Mouse (Mus musculus) liver, postnatal 0 days (tissue): ENCODE results near the gene Dscam. TPM values are rescaled to one million over a fixed set of nuclear protein-coding genes. Genes with fewer than 3 reads are reported as not detected.

Experiments used
- ATAC-seq: fragments of 200-750 bp; cut with Nextera tagmentation; 2 replicates; pipeline ENCODE4 v1.8.0; 2017; ENCODE audit warnings: mild to moderate bottlenecking, moderate library complexity
- DNase-seq: peaks from one replicate; pipeline ENCODE4 v3.0.0-alpha.2; 2016
- H3K27ac ChIP-seq: fragments of 300-500 bp; sonication (generic); 2 replicates; pipeline ENCODE4 v1.5.1; 2014; ENCODE audit warnings: antibody characterized with exemption, moderate library complexity, mild to moderate bottlenecking, low read depth
- H3K27me3 ChIP-seq: fragments of 300-500 bp; sonication (generic); 2 replicates; pipeline ENCODE4 v1.6.1; 2014; ENCODE audit warnings: low read length, control low read depth, mixed read lengths; ENCODE audit not compliant: insufficient read depth
- H3K36me3 ChIP-seq: fragments of 300-500 bp; sonication (generic); replicated peaks from 2 replicates; pipeline ENCODE4 v1.6.1; 2014; ENCODE audit warnings: mild to moderate bottlenecking, control low read depth, low read length, moderate library complexity, mixed read lengths; ENCODE audit not compliant: insufficient read depth
- H3K4me1 ChIP-seq: fragments of 300-500 bp; sonication (generic); 2 replicates; pipeline ENCODE4 v1.6.1; 2014; ENCODE audit warnings: antibody characterized with exemption, mild to moderate bottlenecking, control low read depth; ENCODE audit not compliant: insufficient read depth
- H3K4me2 ChIP-seq: fragments of 300-500 bp; sonication (generic); 2 replicates; pipeline ENCODE4 v1.6.1; 2014; ENCODE audit warnings: low read depth, mild to moderate bottlenecking, low read length, moderate library complexity, mixed read lengths
- H3K4me3 ChIP-seq: fragments of 300-500 bp; sonication (generic); 2 replicates; pipeline ENCODE4 v1.5.1; 2014; ENCODE audit warnings: low read depth, low read length
- H3K9ac ChIP-seq: fragments of 300-500 bp; sonication (generic); replicated peaks from 2 replicates; pipeline ENCODE4 v1.6.1; 2014; ENCODE audit warnings: mild to moderate bottlenecking, moderate library complexity
- H3K9me3 ChIP-seq: fragments of 300-500 bp; sonication (generic); 2 replicates; pipeline ENCODE4 v1.6.1; 2016; ENCODE audit warnings: mild to moderate bottlenecking, control low read depth, low read length, mixed read lengths
- CTCF ChIP-seq: sonication (generic); IDR thresholded peaks from 2 replicates; pipeline ENCODE4 v1.5.1; 2016; ENCODE audit warnings: antibody characterized with exemption, low read depth
- EP300 ChIP-seq: IDR thresholded peaks from 2 replicates; pipeline ENCODE4 v1.6.1; 2016; ENCODE audit warnings: antibody characterized with exemption, low read depth, mild to moderate bottlenecking
- WGBS: fragments of 180-500 bp; shearing (Covaris S2); extraction: QIAGEN DNeasy Blood & Tissue Kit; methylation state at CpG from one replicate; pipeline ENCODE4 v1.1.7; 2014; ENCODE audit not compliant: insufficient replicate concordance; 5-methylcytosine and 5-hydroxymethylcytosine counted together
- polyA plus RNA-seq: library from polyadenylated mRNA; unstranded; fragments of >200 nt; fragmentation: Nextera tagmentation; extraction: Ambion mirVana; gene quantifications from 2 replicates; pipeline ENCODE4 v1.2.1, GENCODE M21; 2015

Gene Dscam
- polyA plus RNA-seq, 1 experiment from 2014 or later: not detected

GRCm38 (mm10) chr16:96928011-96928410, 242.5 kb downstream of the Dscam start:
- Histone ChIP-seq H3K9me3 (no peaks in the 10 kb centered on the region), H3K4me2 (no peak overlapping the region), H3K27me3 (no peaks in the 10 kb centered on the region), H3K4me1 (no peaks in the 10 kb centered on the region), H3K4me3 (no peak overlapping the region), H3K36me3 (no peaks in the 10 kb centered on the region), H3K9ac (no peak overlapping the region), H3K27ac (no peak overlapping the region)
- ATAC-seq (no peak), DNase-seq (no peak)
- 67% methylated on average over 1 of the region's 1 CpGs for WGBS
- TF ChIP-seq CTCF (no peak), EP300 (no peak)

GRCm38 (mm10) chr16:96927408-96927807, 243.1 kb downstream of the Dscam start:
- no peak for DNase-seq
- Histone ChIP-seq H3K4me3 (no peak overlapping the region), H3K9me3 (no peaks in the 10 kb centered on the region), H3K9ac (no peak overlapping the region), H3K27ac (no peak overlapping the region), H3K36me3 (no peaks in the 10 kb centered on the region), H3K4me1 (no peaks in the 10 kb centered on the region), H3K4me2 (no peak overlapping the region), H3K27me3 (no peaks in the 10 kb centered on the region)
- TF ChIP-seq CTCF (no peak), EP300 (no peak)
- no peak for ATAC-seq

- no peak for DNase-seq
- H3K27ac ChIP-seq: no peak overlapping the region
- no peaks in the 10 kb centered on the region for H3K36me3 ChIP-seq
- 38% methylated on average over 3 of the region's 3 CpGs for WGBS
- no peaks in the 10 kb centered on the region for H3K9me3 ChIP-seq
- H3K9ac ChIP-seq: no peak overlapping the region
- no peak for TF ChIP-seq EP300
- no peak for TF ChIP-seq CTCF
- H3K4me2 ChIP-seq: no peak overlapping the region
- no peak for ATAC-seq
- H3K4me1 ChIP-seq: no peaks in the 10 kb centered on the region
- no peak overlapping the region for H3K4me3 ChIP-seq
- no peaks in the 10 kb centered on the region for H3K27me3 ChIP-seq
Observed at GRCm38 (mm10) chr16:96926977-96927376, 243.6 kb downstream of the Dscam start.

- 0 out of 2 replicates have a peak, but pooled peaks cover 4% of the 10 kb centered on the region for H3K4me1 ChIP-seq
- TF ChIP-seq EP300 (no peak), CTCF (no peak)
- H3K27ac ChIP-seq: no peak overlapping the region
- 82% methylated on average over 4 of the region's 4 CpGs for WGBS
- H3K4me2 ChIP-seq: no peak overlapping the region
- H3K4me3 ChIP-seq: no peak overlapping the region
- no peak overlapping the region for H3K9ac ChIP-seq
- H3K36me3 ChIP-seq: no peaks in the 10 kb centered on the region
- DNase-seq: no peak
- no peaks in the 10 kb centered on the region for H3K9me3 ChIP-seq
- ATAC-seq: no peak
- H3K27me3 ChIP-seq: no peaks in the 10 kb centered on the region
Observed at GRCm38 (mm10) chr16:96923941-96924340, 246.6 kb downstream of the Dscam start.

- H3K27me3 ChIP-seq: no peaks in the 10 kb centered on the region
- 85% methylated on average over 3 of the region's 3 CpGs for WGBS
- no peaks in the 10 kb centered on the region for H3K9me3 ChIP-seq
- H3K4me3 ChIP-seq: no peak overlapping the region
- no peak overlapping the region for H3K4me2 ChIP-seq
- TF ChIP-seq EP300 (no peak), CTCF (no peak)
- DNase-seq (no peak), ATAC-seq (no peak)
- H3K4me1 ChIP-seq: 0 out of 2 replicates have a peak, but pooled peaks cover 3% of the 10 kb centered on the region
- H3K27ac ChIP-seq: no peak overlapping the region
- H3K36me3 ChIP-seq: no peaks in the 10 kb centered on the region
- H3K9ac ChIP-seq: no peak overlapping the region
Observed at GRCm38 (mm10) chr16:96914495-96914894, 256.1 kb downstream of the Dscam start.

- Histone ChIP-seq H3K27me3 (no peaks in the 10 kb centered on the region), H3K36me3 (no peaks in the 10 kb centered on the region), H3K4me2 (no peak overlapping the region), H3K9me3 (no peaks in the 10 kb centered on the region), H3K4me1 (peaks cover 1% of the 10 kb centered on the region; the same call in 1 of the 2 replicates), H3K27ac (no peak overlapping the region), H3K9ac (no peak overlapping the region), H3K4me3 (no peak overlapping the region)
- ATAC-seq (no peak), DNase-seq (no peak)
- 81% methylated on average over 7 of the region's 7 CpGs for WGBS
- no peak for TF ChIP-seq EP300
- TF ChIP-seq CTCF: no peak
Observed at GRCm38 (mm10) chr16:96912836-96913235, 257.7 kb downstream of the Dscam start.

- H3K36me3 ChIP-seq: no peaks in the 10 kb centered on the region
- H3K4me3 ChIP-seq: no peak overlapping the region
- H3K9me3 ChIP-seq: no peaks in the 10 kb centered on the region
- H3K4me2 ChIP-seq: no peak overlapping the region
- no peak overlapping the region for H3K9ac ChIP-seq
- no peak for DNase-seq
- WGBS: 80% methylated on average over 2 of the region's 2 CpGs
- H3K27me3 ChIP-seq: no peaks in the 10 kb centered on the region
- TF ChIP-seq EP300 (no peak), CTCF (no peak)
- peaks cover 9% of the 10 kb centered on the region for H3K4me1 ChIP-seq
- ATAC-seq: no peak
- no peak overlapping the region for H3K27ac ChIP-seq
Observed at GRCm38 (mm10) chr16:96912103-96912502, 258.4 kb downstream of the Dscam start.
